14 mouse cellular contexts compared by ENCODE assay signal in genomic region chr10:40370156-40370555, GRCm38 (mm10). TPM values are rescaled to one million over a fixed set of nuclear protein-coding genes. Genes with fewer than 3 reads are reported as not detected.
DNase-seq lines count a peak whose midpoint lies in the region; ATAC-seq and TF ChIP-seq lines count a peak whose summit lies in the region.
"Had no signal": no experiment of that assay in that cellular context is flagged by ENCODE, and none has a peak within 500 bp of the region (broad histone marks: within the 10 kb centered on the region; RNA-seq: fewer than 3 reads in every experiment).

No protein-coding gene starts in this region.

- peak; percentile 62 for DNase-seq in heart, adult 11 months
- DNase-seq in heart, embryonic 10.5 days (ENCODE audit: low spot score) = no peak
- DNase-seq in liver, embryonic 14.5 days (ENCODE audit: low read depth in 3 of 3, low spot score in 3 of 3) = no peak
- DNase-seq in liver = no peak
- peak; percentile 18 for DNase-seq in A20 (ENCODE audit: low read depth, low spot score)
- peak; percentile 54 for DNase-seq in induced T-regulatory cell, adult 2 months (ENCODE audit: low read depth)
- DNase-seq in urinary bladder, adult 2 months (ENCODE audit: low spot score) = no peak
- DNase-seq in adrenal gland, adult 18-20 months (ENCODE audit: low spot score in 2 of 2) = no peak
- DNase-seq: adrenal gland, postnatal 25 days; heart, postnatal 10 days; kidney, postnatal 25 days had no signal

- TF ChIP-seq EP300 in liver, embryonic 14.5 days (IDR thresholded peaks at IDR 0.05; ENCODE audit: low read depth) = no peak

- H3K4me2 ChIP-seq in liver, embryonic 14.5 days (ENCODE audit: low read depth) = no peak overlapping the region
- H3K4me2 ChIP-seq: hindbrain, embryonic 15.5 days; lung, embryonic 15.5 days had no signal

- no peaks in the 10 kb centered on the region for H3K9me3 ChIP-seq in heart, embryonic 10.5 days
- no peaks in the 10 kb centered on the region for H3K9me3 ChIP-seq in liver, embryonic 14.5 days (ENCODE audit: control insufficient read depth, low read length)
- H3K9me3 ChIP-seq: hindbrain, embryonic 15.5 days; lung, embryonic 15.5 days; midbrain, embryonic 10.5 days had no signal

- ATAC-seq in liver, embryonic 14.5 days (ENCODE audit: insufficient read depth) = no peak

- no peaks in the 10 kb centered on the region for H3K27me3 ChIP-seq in heart, embryonic 10.5 days (ENCODE audit: insufficient read depth, poor library complexity, severe bottlenecking)
- no peaks in the 10 kb centered on the region for H3K27me3 ChIP-seq in liver, embryonic 14.5 days (ENCODE audit: control insufficient read depth, insufficient read depth, low read length)
- H3K27me3 ChIP-seq: hindbrain, embryonic 15.5 days; lung, embryonic 15.5 days had no signal

- H3K27ac ChIP-seq in heart, embryonic 10.5 days = no peak overlapping the region
- H3K27ac ChIP-seq in liver, embryonic 14.5 days = no peak overlapping the region
- H3K27ac ChIP-seq: hindbrain, embryonic 15.5 days; lung, embryonic 15.5 days; midbrain, embryonic 10.5 days had no signal

- no peaks in the 10 kb centered on the region; the same call in 1 of the 2 replicates for H3K4me1 ChIP-seq in heart, embryonic 10.5 days
- peaks cover 0 to 4% of the 10 kb centered on the region in 2 experiments; a peak in 2 of 4 replicates for H3K4me1 ChIP-seq in liver, embryonic 14.5 days (replicated peaks; ENCODE audit: control insufficient read depth in 2 of 2, insufficient read depth in 2 of 2, low read length in 1 of 2)

- no peak overlapping the region for H3K4me3 ChIP-seq in heart, embryonic 10.5 days
- H3K4me3 ChIP-seq in liver, embryonic 14.5 days (ENCODE audit: insufficient read depth in 1 of 2, low read depth in 2 of 2, low read length in 2 of 2) = no peak overlapping the region
- H3K4me3 ChIP-seq: hindbrain, embryonic 15.5 days; lung, embryonic 15.5 days; midbrain, embryonic 10.5 days had no signal

- H3K36me3 ChIP-seq in heart, embryonic 10.5 days = no peaks in the 10 kb centered on the region
- no peaks in the 10 kb centered on the region for H3K36me3 ChIP-seq in liver, embryonic 14.5 days (replicated peaks; ENCODE audit: control insufficient read depth, insufficient read depth, low read depth)
- H3K36me3 ChIP-seq: hindbrain, embryonic 15.5 days; lung, embryonic 15.5 days; midbrain, embryonic 10.5 days had no signal

- peak; percentile 30 for TF ChIP-seq CTCF in liver, embryonic 14.5 days (IDR thresholded peaks at IDR 0.05; ENCODE audit: low read depth)

- no peak overlapping the region for H3K9ac ChIP-seq in liver, embryonic 14.5 days (replicated peaks)
- H3K9ac ChIP-seq: hindbrain, embryonic 15.5 days; lung, embryonic 15.5 days had no signal

RNA-seq across cellular contexts. Expression of gene Cdk19, which starts 30.8 kb away (rescaled TPM):
- 5.2 and 6.1 TPM in 2 replicates for polyA plus RNA-seq in heart, embryonic 10.5 days (2016; fragmentation: Nextera tagmentation; extraction: Ambion mirVana)
- polyA plus RNA-seq in liver, embryonic 14.5 days (2012; rRNA removed) = 2.2 and 3.1 TPM in 2 replicates
- polyA plus RNA-seq in liver, embryonic 14.5 days (2014; fragmentation: Nextera tagmentation; extraction: Ambion mirVana) = 3.0 and 3.1 TPM in 2 replicates
- 14.6 and 17.0 TPM in 2 replicates for polyA plus RNA-seq in urinary bladder, adult 2 months (2012; rRNA removed)
- total RNA-seq in adrenal gland, adult 18-20 months (2021) = 10 to 100 TPM in 1 of 2 experiments, 1 to 10 TPM in 1; 6.1 to 11.8 TPM

Comparison
In these comparisons a context has a peak if more than half of its experiments do, and no peak if none do; other contexts are left out.
1. DNase-seq: peak in heart, adult 11 months (single experiment), A20 (single experiment) and induced T-regulatory cell, adult 2 months (single experiment); none in heart, embryonic 10.5 days (single experiment), liver, embryonic 14.5 days (0 of 3), liver (single experiment), urinary bladder, adult 2 months (single experiment) and adrenal gland, adult 18-20 months (0 of 2).